Mouse (Mus musculus) lung, postnatal 0 days (tissue): ENCODE data around the gene Bola1.

ENCODE experiments used
- CTCF ChIP-seq: IDR thresholded peaks from 2 replicates; pipeline ENCODE4 v1.5.1; 2016; ENCODE audit warnings: antibody characterized with exemption, mild to moderate bottlenecking
- EP300 ChIP-seq: IDR thresholded peaks from 2 replicates; pipeline ENCODE4 v1.6.1; 2016; ENCODE audit warnings: antibody characterized with exemption, mild to moderate bottlenecking, control low read depth

GRCm38 (mm10) chr3:96170276-96170675 is 49.2 kb downstream of the Bola1 start:
- no peak for TF ChIP-seq CTCF
- no peak for TF ChIP-seq EP300
